Mouse (Mus musculus) heart, postnatal 4 days (tissue): ENCODE results near the gene Slpi. TPM values are rescaled to one million over a fixed set of nuclear protein-coding genes. Genes with fewer than 3 reads are reported as not detected.

ENCODE experiments used
- microRNA-seq, 2 experiments: library from miRNA; unstranded; fragments of <30 nt; microRNA quantifications; one replicate each; pipeline ENCODE4 v1.2.0; 2021 to 2022
- total RNA-seq, 2 experiments: library from RNA; stranded (reverse); gene quantifications; 2 replicates each; pipeline ENCODE4 v1.2.3; 2021

Gene Slpi
- total RNA-seq, 2 experiments from 2014 or later: 0.41 to 0.83 TPM

Small RNAs within 50 kb of the gene (microRNA-seq; reads per million reads assigned to microRNA genes)
- gene Mir7678: 0 reads per million in 2 experiments

Other genes with a start within 250 kb of the Slpi start
- under 1 TPM in 1 of 2 experiments, not detected in 1; 0.19 TPM for gene Kcns1, start 218.0 kb downstream of the Slpi start, total RNA-seq
- not detected for gene Wfdc5, start 206.4 kb downstream of the Slpi start, total RNA-seq
- gene Wfdc12, start 198.5 kb downstream of the Slpi start, total RNA-seq: not detected
- not detected for gene Wfdc15a, start 189.0 kb downstream of the Slpi start, total RNA-seq
- not detected for gene Wfdc15b, start 167.4 kb downstream of the Slpi start, total RNA-seq
- not detected for gene Svs2, start 150.6 kb downstream of the Slpi start, total RNA-seq
- gene Svs3b, start 132.5 kb downstream of the Slpi start, total RNA-seq: not detected
- not detected for gene Svs4, start 110.6 kb downstream of the Slpi start, total RNA-seq
- gene Svs3a, start 99.8 kb downstream of the Slpi start, total RNA-seq: not detected
- gene Svs6, start 72.3 kb downstream of the Slpi start, total RNA-seq: not detected
- gene Svs5, start 56.4 kb downstream of the Slpi start, total RNA-seq: not detected
- not detected for gene Rbpjl, start 14.0 kb upstream of the Slpi start, total RNA-seq
- 1 to 10 TPM; 1.8 TPM for gene Matn4, start 16.1 kb upstream of the Slpi start, total RNA-seq
- gene Sdc4, start 54.8 kb upstream of the Slpi start, total RNA-seq: 10 to 100 TPM; 22.1 to 25.8 TPM
- gene Sys1, start 67.9 kb upstream of the Slpi start, total RNA-seq: 10 to 100 TPM; 20.2 to 23.1 TPM
- gene Gm20458, start 71.9 kb upstream of the Slpi start, total RNA-seq: 1 to 10 TPM; 2.5 to 4.3 TPM
- gene Trp53tg5, start 84.6 kb upstream of the Slpi start, total RNA-seq: not detected
- 10 to 100 TPM; 19.2 to 21.2 TPM for gene Dbndd2, start 97.0 kb upstream of the Slpi start, total RNA-seq
- 10 to 100 TPM; 61.8 to 64.1 TPM for gene Pigt, start 108.4 kb upstream of the Slpi start, total RNA-seq
- under 1 TPM; 0.55 to 0.77 TPM for gene Wfdc2, start 173.3 kb upstream of the Slpi start, total RNA-seq
- not detected for gene Spint3, start 184.4 kb upstream of the Slpi start, total RNA-seq
- gene Wfdc6a, start 196.4 kb upstream of the Slpi start, total RNA-seq: not detected
- gene Eppin, start 204.5 kb upstream of the Slpi start, total RNA-seq: not detected
- gene Wfdc6b, start 224.4 kb upstream of the Slpi start, total RNA-seq: not detected
- not detected for gene Wfdc8, start 224.5 kb upstream of the Slpi start, total RNA-seq
- gene Wfdc16, start 249.7 kb upstream of the Slpi start, total RNA-seq: not detected